Mouse (Mus musculus) lung, postnatal 0 days (tissue): ENCODE results near the gene Arid5b.

Experiments
- CTCF ChIP-seq: IDR thresholded peaks from 2 replicates; pipeline ENCODE4 v1.5.1; 2016; ENCODE audit warnings: antibody characterized with exemption, mild to moderate bottlenecking
- EP300 ChIP-seq: IDR thresholded peaks from 2 replicates; pipeline ENCODE4 v1.6.1; 2016; ENCODE audit warnings: antibody characterized with exemption, mild to moderate bottlenecking, control low read depth

- no peak for TF ChIP-seq CTCF
- TF ChIP-seq EP300 = peak; percentile 50; the same call in 1 of the 2 replicates
Observed at GRCm38 (mm10) chr10:68247490-68248280, 30.9 kb downstream of the Arid5b start.
